Comparison of ENCODE assay signal across 8 mouse cellular contexts in genomic region chr3:34019540-34020381, GRCm38 (mm10). TPM values are rescaled to one million over a fixed set of nuclear protein-coding genes. Genes with fewer than 3 reads are reported as not detected.
A peak's percentile ranks its signal among the peaks of the same experiment; 100 is the strongest.
DNase-seq lines count a peak whose midpoint lies in the region; ATAC-seq lines count a peak whose summit lies in the region.

TSS of gene Fxr1 (plus strand) at chr3:34019943.

- no peaks in the 10 kb centered on the region for H3K36me3 ChIP-seq in hindbrain, embryonic 14.5 days (replicated peaks; ENCODE audit: control insufficient read depth, insufficient read depth)

- H3K9me3 ChIP-seq in hindbrain, embryonic 14.5 days (ENCODE audit: control insufficient read depth, low read length), result no peaks in the 10 kb centered on the region

- ATAC-seq in hindbrain, embryonic 14.5 days (ENCODE audit: low FRiP score), result peak; percentile 96

- H3K9ac ChIP-seq in hindbrain, embryonic 14.5 days, result peak within 1 kb of the TSS; percentile 98

- H3K27ac ChIP-seq in hindbrain, embryonic 14.5 days, result peak within 1 kb of the TSS; percentile 93

- peak; percentile 73 for DNase-seq in T-cell, adult 2 months (ENCODE audit: low spot score)
- DNase-seq in cerebellum, postnatal 36 days, result peak; percentile 82 to 88
- peak; percentile 71 to 81 for DNase-seq in frontal cortex, postnatal 36 days (ENCODE audit: low spot score in 2 of 2)
- DNase-seq in hindbrain, embryonic 14.5 days (ENCODE audit: low spot score), result peak; percentile 88
- DNase-seq in layer of hippocampus, postnatal 25 days (ENCODE audit: extremely low spot score in 1 of 2, low spot score in 1 of 2), result peak; percentile 65 to 77
- peak; percentile 84 for DNase-seq in lung, postnatal 14 days
- peak; percentile 92 for DNase-seq in ovary, postnatal 36 days (ENCODE audit: low spot score)
- peak; percentile 89 for DNase-seq in thymus, postnatal 14 days

- H3K4me3 ChIP-seq in hindbrain, embryonic 14.5 days (replicated peaks; ENCODE audit: low read length), result peak within 1 kb of the TSS; percentile 98

- no peaks in the 10 kb centered on the region for H3K27me3 ChIP-seq in hindbrain, embryonic 14.5 days (ENCODE audit: control insufficient read depth, insufficient read depth, low read length)

- WGBS in hindbrain, embryonic 14.5 days, result under 1% methylated on average over 73 of the region's 97 CpGs

- peak within 1 kb of the TSS; percentile 79 for H3K4me2 ChIP-seq in hindbrain, embryonic 14.5 days (replicated peaks)

- H3K4me1 ChIP-seq in hindbrain, embryonic 14.5 days (replicated peaks; ENCODE audit: control insufficient read depth, insufficient read depth, low read length), result peaks cover 21% of the 10 kb centered on the region

RNA-seq across cellular contexts. Expression of gene Fxr1, which starts in this region (rescaled TPM):
- polyA plus RNA-seq in hindbrain, embryonic 14.5 days (2014; fragmentation: Nextera tagmentation; extraction: Ambion mirVana), result 37.4 and 40.5 TPM in 2 replicates
- total RNA-seq in layer of hippocampus, postnatal 25 days (2021), result 10 to 100 TPM; 80.6 to 82.9 TPM

Comparison
In these comparisons a context has a peak if more than half of its experiments do, and no peak if none do; other contexts are left out.
1. Peak in every context shown above with its lines: DNase-seq, ATAC-seq, H3K4me3 ChIP-seq and H3K27ac ChIP-seq.